Mouse (Mus musculus): ENCODE measurements around the gene Atf2.
"Not testable (repeated sequence)": the region's sequence is repeated elsewhere in the genome, so short reads cannot be mapped to it uniquely, and the experiment has no call there.

Gene Atf2

DNA sequence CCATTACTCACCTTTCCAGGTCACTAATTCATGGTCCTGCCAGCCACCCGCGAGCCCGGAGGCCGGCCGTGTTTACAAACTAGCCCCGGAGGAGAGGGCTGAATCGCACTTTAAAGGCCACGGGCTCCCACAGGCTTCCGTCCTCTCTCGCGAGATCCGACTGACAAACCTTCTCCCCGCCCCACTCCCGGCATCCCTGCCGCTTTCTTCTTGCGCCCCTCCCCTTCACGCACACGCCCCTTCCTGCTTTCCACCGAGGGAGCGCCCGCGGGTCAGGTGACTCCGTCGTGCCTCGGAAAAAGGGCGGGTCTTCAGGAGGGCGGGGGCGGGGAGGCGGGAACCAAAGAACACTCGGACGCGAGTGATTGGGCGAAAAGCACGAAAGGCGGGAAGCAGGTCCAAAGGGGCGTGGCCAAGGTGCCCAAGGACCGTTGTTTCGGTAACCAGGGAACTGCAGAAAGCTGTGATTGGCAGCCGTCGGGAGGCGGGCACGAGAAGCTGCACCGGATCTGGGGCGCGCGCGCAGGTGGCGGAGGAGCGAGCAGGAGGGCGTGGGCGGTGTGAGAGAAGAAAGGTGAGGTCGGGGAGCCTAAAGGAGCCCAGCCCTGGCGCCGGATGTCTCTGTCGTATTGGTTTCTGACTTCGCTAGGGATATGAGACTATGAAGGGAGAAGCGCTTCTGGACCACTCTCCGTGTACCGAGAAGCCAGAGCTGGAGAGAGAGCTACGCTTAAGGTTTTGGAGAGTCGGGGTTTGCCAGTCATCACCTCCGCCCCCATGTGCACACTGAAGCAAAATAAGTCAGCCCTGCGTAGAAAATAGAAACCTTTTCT is at the start of gene Atf2:
Gene Atf2, minus strand, starts transcription at position 176 of the 833 bp plus-strand sequence.
- ChIA-PET POLR2A (interaction anchor here (0.6 to 2.8 kb wide), 37 partner anchors 10 to 1716 kb away, joined by 3 to 19 read pairs (median 4); partner anchors contain the start of genes Atp5g3 (in 2 of the 4), Chn1 (in 1 of the 4), Gpr155 (in 1 of the 4) and Sp3 (in 1 of the 4)), CTCF (interaction anchor here in 1 of 4 experiments (0.8 to 1.0 kb wide), 3 partner anchors 15 to 326 kb away, joined by 3 to 4 read pairs (median 3); no protein-coding TSS in a partner anchor)

DNA sequence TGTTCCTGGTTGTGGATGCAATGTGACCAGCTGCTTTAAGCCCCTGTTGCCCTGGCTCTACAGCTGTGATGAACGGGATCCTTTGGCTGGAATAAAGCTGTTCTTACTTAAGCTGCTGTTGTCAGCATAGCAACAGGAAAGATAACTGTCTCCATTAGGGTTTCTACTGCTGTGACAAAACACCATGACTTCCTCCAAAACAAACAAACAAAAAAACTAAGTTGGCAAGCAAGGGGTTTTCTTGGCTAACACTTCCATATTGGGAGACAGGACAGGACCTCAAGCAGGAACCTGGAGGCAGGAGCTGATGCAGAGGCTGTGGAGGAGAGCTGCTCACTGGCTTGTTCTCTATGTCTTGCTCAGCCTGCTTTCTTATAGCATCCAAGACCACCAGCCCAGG is 48.8 kb upstream of the Atf2 start:
- ChIA-PET CTCF (interaction anchor here in 2 of 4 experiments (0.7 to 1.4 kb wide), 2 partner anchors 16 to 237 kb away, joined by 3 to 4 read pairs; no protein-coding TSS in a partner anchor), POLR2A (interaction anchor here in 2 of 4 experiments (0.6 to 1.5 kb wide), 3 partner anchors 17 to 1032 kb away, joined by 3 to 4 read pairs (median 3); no protein-coding TSS in a partner anchor)

DNA sequence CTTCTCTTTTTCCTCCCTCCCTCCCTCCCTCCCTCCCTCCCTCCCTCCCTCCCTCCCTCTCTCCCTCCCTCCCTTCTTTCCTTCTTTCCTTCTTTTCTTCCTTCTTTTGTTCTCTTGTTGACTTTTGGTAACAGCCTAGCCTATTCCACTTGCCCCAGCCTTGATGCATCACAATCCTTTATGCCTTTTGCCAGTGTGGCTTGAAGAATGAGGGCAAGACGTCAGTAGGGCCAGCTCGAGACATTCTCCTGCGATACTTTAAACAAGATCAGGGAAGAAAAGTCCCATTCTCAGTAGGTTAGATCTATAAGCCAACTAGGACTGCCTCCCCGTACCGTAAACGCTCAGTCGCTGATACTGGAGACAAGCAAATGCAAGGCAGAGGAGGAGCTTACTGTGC is 48.0 kb upstream of the Atf2 start:
- CTCF ChIA-PET, result interaction anchor here in 1 of 4 experiments (1.3 kb wide), 1 partner anchor 25 kb away, joined by 3 read pairs; no protein-coding TSS in a partner anchor
- POLR2A ChIA-PET, result no interaction called here

DNA sequence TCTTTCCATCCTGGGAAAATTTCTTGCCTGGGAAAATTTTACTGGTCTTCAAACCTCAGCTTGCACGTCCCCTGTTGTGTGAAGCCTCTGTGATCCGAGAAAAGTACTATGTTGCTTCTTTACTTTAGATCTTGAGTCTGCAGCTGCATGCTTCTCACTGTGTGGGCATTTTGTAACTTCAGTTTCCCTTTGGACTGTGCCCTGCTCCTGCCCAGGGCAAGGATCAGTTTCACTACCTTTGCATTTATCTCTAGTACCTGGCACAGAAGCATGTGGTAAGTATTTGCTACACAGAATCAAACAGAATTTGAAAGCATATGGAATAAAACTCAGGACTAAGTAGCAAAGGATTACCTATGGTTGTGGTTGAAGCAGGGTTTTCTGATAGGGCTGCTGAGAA is 46.5 kb upstream of the Atf2 start:
- ChIA-PET POLR2A (interaction anchor here in 1 of 4 experiments (0.8 kb wide), 1 partner anchor 29 kb away, joined by 3 read pairs; no protein-coding TSS in a partner anchor), CTCF (interaction anchor here in 1 of 4 experiments (0.7 kb wide), 1 partner anchor 575 kb away, joined by 5 read pairs; no protein-coding TSS in a partner anchor)

DNA sequence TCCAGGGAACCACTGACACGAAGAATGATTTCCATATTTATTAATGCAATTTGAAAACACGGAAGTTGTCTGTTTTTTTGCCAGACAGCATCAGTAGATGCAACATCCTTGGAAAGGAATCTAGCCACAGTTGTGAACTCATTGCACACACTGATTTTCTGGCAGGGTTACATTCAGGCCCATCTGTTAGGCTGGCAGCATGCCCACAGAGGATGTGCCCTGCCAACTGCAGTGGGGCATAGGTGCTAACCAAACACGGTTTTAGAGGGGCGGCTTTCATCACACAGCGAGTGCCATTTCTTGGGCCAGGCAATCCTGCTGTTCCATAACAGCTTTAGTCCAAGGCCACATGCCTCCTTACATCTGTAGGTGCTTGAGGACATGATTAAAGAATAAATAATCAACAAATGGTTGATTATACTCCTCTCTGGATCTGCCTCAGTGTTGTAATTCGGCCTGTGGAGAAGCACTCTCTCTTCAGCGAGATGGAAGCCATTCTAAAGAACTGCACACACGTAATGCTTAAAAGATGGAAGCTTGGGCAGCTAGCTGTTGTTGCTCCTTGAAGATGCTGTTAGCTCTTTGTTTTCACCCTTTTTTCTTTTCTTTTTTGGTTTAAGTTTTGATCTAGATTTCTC is 40.4 kb upstream of the Atf2 start:
- CTCF ChIA-PET, result no interaction called here
- POLR2A ChIA-PET, result interaction anchor here in 2 of 4 experiments (0.6 to 1.4 kb wide), 2 partner anchors 21 to 157 kb away, joined by 4 to 8 read pairs; no protein-coding TSS in a partner anchor

DNA sequence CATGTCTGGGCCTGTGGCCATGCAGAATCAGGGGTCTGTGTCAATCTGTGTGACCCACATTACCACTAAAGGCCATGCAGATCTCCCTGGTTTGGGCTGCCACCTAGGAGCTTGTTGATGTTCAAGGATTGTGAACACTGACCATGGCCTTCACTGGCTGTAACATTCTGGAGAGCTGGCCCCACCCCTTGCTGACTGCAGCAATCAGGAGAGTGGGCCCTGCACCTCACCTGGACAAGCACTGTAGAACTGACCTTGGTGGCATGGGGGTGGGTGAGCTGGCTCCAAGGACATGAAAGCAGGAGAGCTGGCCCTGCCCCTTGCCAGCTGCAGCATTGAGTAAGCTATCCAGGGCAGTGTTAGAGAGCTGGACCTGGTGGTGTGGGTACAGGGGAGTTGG is 35.3 kb upstream of the Atf2 start:
- CTCF ChIA-PET, result interaction anchor here in 3 of 4 experiments (0.5 to 1.3 kb wide), 5 partner anchors 16 to 745 kb away, joined by 3 to 5 read pairs (median 3); no protein-coding TSS in a partner anchor
- POLR2A ChIA-PET, result no interaction called here

DNA sequence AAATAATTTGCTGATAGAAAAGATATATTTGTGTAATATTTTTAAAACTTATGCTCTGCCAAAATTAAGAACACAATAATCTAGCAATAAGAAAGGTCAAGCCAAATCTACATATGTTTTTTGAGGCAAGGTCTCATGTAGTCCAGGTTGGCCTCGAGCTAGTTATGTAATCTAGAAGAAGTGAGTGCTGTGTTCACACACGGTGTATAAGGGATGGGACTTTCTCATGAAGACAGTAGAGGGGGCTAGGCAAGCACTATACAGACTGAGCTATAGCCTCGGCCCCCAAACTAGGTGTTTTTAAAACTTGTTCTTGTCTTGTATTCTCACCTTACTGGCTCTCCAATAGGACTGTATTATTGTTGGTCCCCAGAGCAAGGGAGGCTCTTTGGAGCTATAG is 33.1 kb upstream of the Atf2 start:
- ChIA-PET POLR2A (interaction anchor here in 2 of 4 experiments (1.2 to 1.5 kb wide), 3 partner anchors 15 to 33 kb away, joined by 3 to 6 read pairs (median 4); partner anchors contain the start of gene Atf2 (in 1 of the 2)), CTCF (interaction anchor here in 2 of 4 experiments (0.9 to 1.5 kb wide), 8 partner anchors 16 to 748 kb away, joined by 3 to 6 read pairs (median 4); no protein-coding TSS in a partner anchor)

DNA sequence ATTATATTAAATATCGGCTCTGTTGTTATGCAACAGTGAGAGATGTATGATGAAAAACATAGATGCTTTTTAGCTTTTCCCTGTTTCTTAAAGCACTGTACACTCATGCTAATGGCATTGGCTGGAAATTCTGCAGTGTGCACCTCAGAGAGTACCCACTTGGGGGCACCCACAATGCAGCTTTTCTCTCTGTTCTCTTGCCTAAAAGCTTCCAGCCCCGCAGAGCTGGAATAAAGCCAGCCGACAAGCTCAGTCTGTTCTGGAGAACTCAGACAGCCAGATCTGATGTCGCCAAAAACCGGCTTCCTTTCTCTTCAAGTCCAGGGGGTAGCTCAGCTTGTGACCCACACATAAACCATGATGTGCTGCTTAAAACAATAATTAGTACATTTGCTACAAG is 32.6 kb upstream of the Atf2 start:
- POLR2A ChIA-PET, result interaction anchor here in 2 of 4 experiments (0.6 to 1.5 kb wide), 4 partner anchors 15 to 358 kb away, joined by 3 to 6 read pairs (median 4); partner anchors contain the start of gene Atf2 (in 1 of the 2)
- CTCF ChIA-PET, result interaction anchor here (0.5 to 1.5 kb wide), 11 partner anchors 17 to 748 kb away, joined by 3 to 6 read pairs (median 3); no protein-coding TSS in a partner anchor

DNA sequence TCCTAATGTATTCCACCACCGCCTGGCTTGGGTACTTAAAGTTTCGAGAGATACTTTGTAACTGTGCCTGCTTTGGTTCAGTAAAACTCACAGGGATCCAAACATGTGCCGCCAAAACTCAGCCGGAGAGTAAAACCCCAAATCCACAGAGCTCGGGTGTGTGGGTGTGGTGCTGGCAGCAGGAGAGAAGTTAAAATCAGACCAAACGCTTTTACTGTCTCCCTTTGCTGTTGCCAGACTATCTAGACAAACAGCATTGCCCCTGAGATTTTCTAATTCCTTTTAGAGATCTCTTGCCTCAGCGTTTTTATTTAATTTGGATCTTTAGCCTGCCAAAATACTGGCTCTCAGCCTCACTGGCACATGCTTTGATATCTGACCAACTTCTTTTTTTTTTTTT is 27.2 kb upstream of the Atf2 start:
- CTCF ChIA-PET, result no interaction called here
- POLR2A ChIA-PET, result no interaction called here

DNA sequence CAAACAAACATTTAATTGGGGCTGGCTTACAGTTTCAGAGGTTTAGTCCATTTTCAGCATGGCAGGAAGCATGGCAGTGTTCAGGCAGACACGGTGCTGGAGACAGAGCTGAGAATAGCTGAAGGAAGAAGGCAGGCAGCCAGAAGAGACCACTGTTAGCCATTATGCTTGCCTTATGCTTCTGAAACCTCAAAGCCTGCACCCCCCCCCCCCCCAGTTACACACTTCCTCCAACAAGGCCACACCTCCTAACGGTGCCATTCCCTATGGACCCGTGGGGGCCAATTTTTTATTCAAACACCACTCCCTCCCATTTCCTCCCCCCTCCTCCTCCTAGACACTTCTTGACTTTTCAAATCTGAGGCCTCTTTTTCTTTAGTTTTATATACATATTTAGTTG is 19.8 kb upstream of the Atf2 start:
- POLR2A ChIA-PET, result interaction anchor here in 2 of 4 experiments (0.9 to 2.0 kb wide), 8 partner anchors 9 to 340 kb away, joined by 3 to 15 read pairs (median 5); partner anchors contain the start of gene Atf2 (in 1 of the 2)
- CTCF ChIA-PET, result interaction anchor here in 1 of 4 experiments (1.3 kb wide), 1 partner anchor 44 kb away, joined by 3 read pairs; no protein-coding TSS in a partner anchor

DNA sequence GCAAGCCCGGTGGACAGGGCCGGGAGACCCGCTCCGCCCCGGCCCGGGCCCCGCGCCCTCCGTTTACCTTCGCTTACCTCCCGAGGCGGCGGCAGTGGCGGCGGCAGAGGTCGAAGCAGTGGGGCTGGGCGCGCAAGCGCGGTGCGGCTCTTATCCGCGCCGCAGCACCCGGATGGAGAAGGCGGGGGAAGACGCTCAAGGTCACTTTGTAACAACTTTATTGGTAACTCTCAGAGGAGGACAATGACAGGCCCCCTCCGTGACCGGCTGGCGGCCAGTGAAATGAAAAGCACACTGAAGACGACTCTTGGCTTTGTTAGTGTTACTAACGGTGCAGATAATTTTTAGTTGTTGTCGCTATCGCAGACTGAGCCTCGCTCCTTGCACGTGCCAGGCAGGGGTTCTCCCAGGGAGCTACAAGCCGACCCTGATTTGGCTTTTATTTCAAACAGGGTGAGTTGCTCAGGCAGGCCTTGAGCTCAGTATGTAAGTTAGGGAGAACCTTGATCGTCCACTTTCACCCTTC is 18.8 kb upstream of the Atf2 start, which contains the start of gene Atp5g3:
Gene Atp5g3, minus strand, starts transcription at position 152 of the 526 bp plus-strand sequence.
- CTCF ChIA-PET, result interaction anchor here in 3 of 4 experiments (0.7 to 1.3 kb wide), 3 partner anchors 14 to 43 kb away, joined by 3 read pairs; no protein-coding TSS in a partner anchor
- POLR2A ChIA-PET, result interaction anchor here in 3 of 4 experiments (0.5 to 6.0 kb wide), 23 partner anchors 9 to 606 kb away, joined by 3 to 46 read pairs (median 4); partner anchors contain the start of gene Atf2 (in 3 of the 3)

DNA sequence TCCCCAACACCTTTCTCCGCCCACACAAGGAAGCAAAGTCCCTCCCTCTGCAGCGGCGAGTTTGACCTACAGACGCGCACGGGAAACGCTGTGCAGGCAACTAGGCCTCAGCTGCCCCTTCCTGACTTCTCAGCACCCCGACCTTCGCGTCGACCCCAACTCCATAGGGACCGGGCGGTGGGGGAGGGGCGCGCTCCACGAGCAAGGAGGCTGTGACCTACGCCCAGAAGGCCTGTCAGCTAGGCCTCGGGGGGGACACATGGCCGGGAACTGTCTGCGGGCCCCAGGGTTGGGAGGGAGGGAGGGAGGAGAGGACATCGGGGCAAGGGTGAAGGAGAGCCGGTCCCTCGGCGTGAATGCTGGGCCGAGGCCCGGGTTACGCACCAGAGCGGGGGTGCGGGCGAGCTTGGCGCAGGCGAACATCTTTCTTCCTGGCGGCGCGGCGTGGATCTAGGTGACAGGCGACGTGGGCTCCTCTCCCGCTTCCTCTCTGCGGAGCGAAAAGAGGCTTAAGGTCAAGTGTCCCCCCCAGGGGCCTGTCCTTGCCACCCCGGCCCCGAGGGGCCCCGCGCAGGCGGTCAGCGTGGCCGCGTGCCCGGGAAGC is 18.2 kb upstream of the Atf2 start:
- ChIA-PET POLR2A (interaction anchor here in 2 of 4 experiments (0.5 to 6.0 kb wide), 24 partner anchors 8 to 389 kb away, joined by 3 to 46 read pairs (median 4); partner anchors contain the start of genes Atf2 (in 2 of the 2) and Chn1 (in 1 of the 2)), CTCF (interaction anchor here in 2 of 4 experiments (0.7 to 1.3 kb wide), 2 partner anchors 14 to 32 kb away, joined by 3 read pairs; no protein-coding TSS in a partner anchor)

DNA sequence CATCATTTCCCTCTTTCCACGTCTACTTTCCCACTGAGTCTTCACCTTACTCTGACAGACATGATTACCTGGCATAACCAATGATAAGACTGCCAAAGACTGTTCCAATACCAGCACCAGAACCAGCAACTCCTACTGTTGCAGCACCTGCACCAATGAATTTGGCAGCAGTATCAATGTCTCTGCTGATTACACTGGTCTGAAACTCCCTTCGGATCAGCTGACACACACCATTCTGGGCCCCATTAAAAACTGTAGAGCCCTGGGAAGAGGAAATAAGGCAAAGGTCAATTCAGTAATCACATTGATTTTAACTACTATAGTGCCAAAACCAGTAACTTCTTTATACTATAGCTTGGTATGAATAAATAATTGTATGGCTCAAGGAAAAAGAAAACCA is 16.7 kb upstream of the Atf2 start:
- ChIA-PET CTCF (no interaction called here), POLR2A (interaction anchor here in 2 of 4 experiments (0.5 to 6.0 kb wide), 9 partner anchors 11 to 821 kb away, joined by 3 to 46 read pairs (median 7); partner anchors contain the start of gene Atf2 (in 2 of the 2))

DNA sequence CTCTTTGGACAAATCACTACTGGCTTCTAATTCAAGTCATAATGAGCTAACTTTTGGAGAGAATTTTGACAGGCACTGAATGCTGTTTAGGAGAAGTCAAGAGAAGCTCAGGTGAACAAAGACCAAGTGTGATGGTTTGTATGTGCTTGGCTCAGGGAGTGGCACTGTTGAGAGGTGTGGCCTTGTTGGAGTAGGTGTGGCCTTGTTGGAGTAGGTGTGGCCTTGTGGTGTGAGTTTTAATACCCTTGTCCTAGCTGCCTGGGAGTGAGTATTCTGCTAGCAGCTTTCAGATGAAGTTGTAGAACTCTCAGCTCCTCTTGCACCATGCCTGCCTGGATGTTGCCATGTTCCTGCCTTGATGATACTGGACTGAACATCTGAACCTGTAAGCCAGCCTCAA is 12.2 kb upstream of the Atf2 start:
- ChIA-PET POLR2A (interaction anchor here (0.6 to 2.9 kb wide), 12 partner anchors 8 to 332 kb away, joined by 3 to 12 read pairs (median 3); partner anchors contain the start of gene Atf2 (in 3 of the 4)), CTCF (interaction anchor here in 2 of 4 experiments (0.6 to 0.7 kb wide), 3 partner anchors 20 to 1872 kb away, joined by 3 to 4 read pairs (median 3); no protein-coding TSS in a partner anchor)

DNA sequence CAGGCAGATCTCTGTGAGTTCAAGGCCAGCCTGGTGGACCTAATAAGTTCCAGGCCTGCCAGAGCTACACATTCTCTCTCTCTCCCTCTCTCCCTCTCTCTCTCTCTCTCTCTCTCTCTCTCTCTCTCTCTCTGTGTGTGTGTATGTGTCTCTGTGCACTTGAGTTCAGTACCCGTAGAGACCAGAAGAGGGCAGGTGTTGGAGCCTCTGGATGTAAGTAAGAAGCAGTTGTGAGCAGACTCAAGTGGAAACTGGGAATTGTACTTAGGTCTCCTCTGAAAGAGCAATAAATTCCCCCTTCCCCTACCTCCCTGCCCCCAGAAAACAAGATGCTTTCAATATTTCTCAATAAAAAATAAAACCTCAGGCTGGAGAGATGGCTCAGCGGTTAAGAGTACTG is 11.1 kb upstream of the Atf2 start:
- CTCF ChIA-PET, result interaction anchor here in 2 of 4 experiments (0.7 to 0.9 kb wide), 3 partner anchors 174 to 800 kb away, joined by 3 to 12 read pairs (median 7); no protein-coding TSS in a partner anchor
- POLR2A ChIA-PET, result interaction anchor here (0.6 to 2.9 kb wide), 7 partner anchors 10 to 493 kb away, joined by 3 to 14 read pairs (median 3); partner anchors contain the start of gene Atf2 (in 1 of the 4)

DNA sequence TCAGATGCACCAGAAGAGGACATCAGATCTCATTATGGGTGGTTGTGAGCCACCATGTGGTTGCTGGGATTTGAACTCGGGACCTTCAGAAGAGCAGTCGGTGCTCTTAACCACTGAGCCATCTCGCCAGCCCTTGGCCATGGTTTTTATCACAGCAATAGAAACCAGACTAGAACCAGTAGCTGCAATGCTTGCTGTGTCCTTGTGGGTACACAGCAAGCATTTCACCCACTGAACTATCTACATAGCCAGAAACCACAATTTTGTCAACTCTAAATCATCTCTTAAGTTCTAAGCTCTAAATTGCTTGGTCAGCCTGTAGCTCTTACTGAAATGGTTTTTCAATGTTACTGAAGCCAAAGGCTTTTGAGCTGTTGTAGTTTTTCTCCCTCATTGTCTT is 9.9 kb upstream of the Atf2 start:
- CTCF ChIA-PET, result not testable (repeated sequence)
- POLR2A ChIA-PET, result interaction anchor here in 2 of 4 experiments (0.7 to 2.9 kb wide), 8 partner anchors 8 to 330 kb away, joined by 3 to 14 read pairs (median 3); partner anchors contain the start of genes Atf2 (in 1 of the 2) and Atp5g3 (in 1 of the 2)

DNA sequence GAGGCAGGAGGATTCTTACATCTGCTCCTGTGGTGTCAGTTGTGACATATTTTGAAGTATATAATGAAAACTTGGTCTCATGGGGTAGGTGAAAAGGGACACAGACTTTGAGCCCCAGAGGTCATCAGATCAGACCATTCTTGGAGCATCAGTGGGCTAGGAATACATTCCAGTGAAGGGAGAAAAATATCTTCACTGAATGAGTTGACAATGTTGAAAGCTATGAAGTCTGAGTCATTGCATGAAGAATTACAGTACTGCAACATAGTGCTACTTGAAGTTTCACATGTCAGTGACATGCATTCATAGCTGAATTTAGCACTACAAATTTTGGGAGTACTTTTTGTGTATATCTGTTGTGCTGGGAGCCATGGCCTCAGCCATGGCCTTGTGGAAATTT is 8.7 kb upstream of the Atf2 start:
- CTCF ChIA-PET, result no interaction called here

More for the DNA sequence above, 8.7 kb upstream of the Atf2 start:
- POLR2A ChIA-PET, result interaction anchor here in 1 of 4 experiments (0.5 to 1.9 kb wide), 2 partner anchors 11 to 163 kb away, joined by 4 to 7 read pairs; no protein-coding TSS in a partner anchor

All from embryonic stem cell, embryonic (primary cell).